Mouse (Mus musculus) embryonic facial prominence, embryonic 10.5 days (tissue): ENCODE data around the gene Abcc2. TPM values are rescaled to one million over a fixed set of nuclear protein-coding genes. Genes with fewer than 3 reads are reported as not detected.

ENCODE experiments used
- DNase-seq: peaks from one replicate; pipeline ENCODE4 v3.0.0-alpha.2; 2017; ENCODE audit warnings: low spot score
- H3K27ac ChIP-seq: fragments of 300-500 bp; sonication (generic); replicated peaks from 2 replicates; pipeline ENCODE4 v1.5.1; 2016; ENCODE audit warnings: mild to moderate bottlenecking
- H3K27me3 ChIP-seq: fragments of 300-500 bp; sonication (generic); replicated peaks from 2 replicates; pipeline ENCODE4 v1.6.1; 2016; ENCODE audit warnings: low read depth, mild to moderate bottlenecking; ENCODE audit not compliant: poor library complexity, severe bottlenecking
- H3K36me3 ChIP-seq: fragments of 300-500 bp; sonication (generic); replicated peaks from 2 replicates; pipeline ENCODE4 v1.6.1; 2016; ENCODE audit warnings: mild to moderate bottlenecking, moderate library complexity
- H3K4me1 ChIP-seq: fragments of 300-500 bp; sonication (generic); 2 replicates; pipeline ENCODE4 v1.6.1; 2016
- H3K4me3 ChIP-seq: fragments of 300-500 bp; sonication (generic); 2 replicates; pipeline ENCODE4 v1.5.1; 2016; ENCODE audit warnings: mild to moderate bottlenecking, moderate library complexity
- H3K9me3 ChIP-seq: fragments of 300-500 bp; sonication (generic); 2 replicates; pipeline ENCODE4 v1.6.1; 2016; ENCODE audit warnings: mild to moderate bottlenecking
- WGBS: fragments of 180-500 bp; shearing (Covaris S2); methylation state at CpG from one replicate; pipeline ENCODE4 v1.1.7; 2016; 5-methylcytosine and 5-hydroxymethylcytosine counted together
- polyA plus RNA-seq: library from polyadenylated mRNA; unstranded; fragments of >200 nt; fragmentation: Nextera tagmentation; extraction: Ambion mirVana; gene quantifications from 2 replicates; pipeline ENCODE4 v1.2.1, GENCODE M21; 2016

The Abcc2 gene
- polyA plus RNA-seq, 1 experiment from 2014 or later, result not detected

DNA sequence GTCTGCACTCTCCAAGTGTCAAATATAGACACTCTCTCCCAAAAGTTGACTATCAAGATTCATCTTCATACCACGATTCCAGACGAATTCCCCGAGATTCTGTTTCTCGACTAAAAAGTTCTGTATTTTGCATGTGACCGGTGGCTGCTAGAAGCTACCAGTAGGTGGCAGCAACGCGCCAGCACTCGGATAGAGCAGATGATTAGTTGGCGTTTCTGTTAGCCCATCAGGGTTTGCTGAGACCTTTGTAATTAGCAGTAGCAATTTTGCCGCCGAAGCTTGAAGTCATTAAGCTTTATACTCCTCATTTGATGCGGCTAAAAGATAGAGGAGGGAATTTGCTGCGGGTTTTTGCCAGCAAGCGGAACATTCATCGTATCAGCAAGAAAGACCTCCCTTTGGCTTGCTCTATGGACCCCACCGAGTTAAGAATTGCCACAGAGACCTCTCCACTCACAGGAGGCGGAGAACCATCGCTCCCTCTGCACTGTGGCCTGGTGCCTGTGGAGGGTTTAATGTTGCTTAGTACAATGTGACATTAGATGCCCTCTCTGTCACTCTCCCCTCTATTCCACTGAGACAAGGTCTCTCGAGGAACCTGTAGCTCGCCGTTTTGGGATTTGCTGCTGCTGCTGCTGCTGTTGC, 50.6 kb downstream of the Abcc2 start:
- H3K27me3 ChIP-seq, result no peaks in the 10 kb centered on the region
- no peak overlapping the region for H3K27ac ChIP-seq
- H3K4me1 ChIP-seq, result no peaks in the 10 kb centered on the region
- H3K4me3 ChIP-seq, result no peak overlapping the region
- DNase-seq, result peak; percentile 76
- no peaks in the 10 kb centered on the region for H3K9me3 ChIP-seq
- no peaks in the 10 kb centered on the region for H3K36me3 ChIP-seq
- 32% methylated on average over 21 of the region's 21 CpGs for WGBS

DNA sequence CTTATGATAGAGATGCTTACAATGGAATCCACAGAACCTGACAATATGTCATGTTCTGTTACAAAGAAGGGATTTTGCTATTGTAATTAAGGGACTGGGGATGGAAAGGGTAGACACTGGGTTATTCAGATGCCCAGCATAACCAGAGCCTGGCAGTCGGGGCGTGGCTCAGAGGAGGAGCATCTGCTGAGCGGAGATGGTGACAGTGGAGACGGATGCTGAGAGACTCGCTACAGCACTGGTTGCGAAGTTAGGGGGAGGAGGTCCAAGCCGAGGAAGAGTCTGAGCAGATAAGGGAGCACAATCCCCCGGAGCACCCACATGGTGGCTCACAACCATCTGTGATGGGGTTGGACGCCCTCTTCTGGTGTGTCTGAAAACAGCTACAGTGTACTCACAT, 61.2 kb downstream of the Abcc2 start:
- Histone ChIP-seq H3K27me3 (no peaks in the 10 kb centered on the region), H3K4me3 (no peak overlapping the region), H3K36me3 (peaks cover 35% of the 10 kb centered on the region), H3K27ac (no peak overlapping the region), H3K4me1 (peaks cover 18% of the 10 kb centered on the region), H3K9me3 (no peaks in the 10 kb centered on the region)
- 87% methylated on average over 9 of the region's 9 CpGs for WGBS
- DNase-seq, result no peak

DNA sequence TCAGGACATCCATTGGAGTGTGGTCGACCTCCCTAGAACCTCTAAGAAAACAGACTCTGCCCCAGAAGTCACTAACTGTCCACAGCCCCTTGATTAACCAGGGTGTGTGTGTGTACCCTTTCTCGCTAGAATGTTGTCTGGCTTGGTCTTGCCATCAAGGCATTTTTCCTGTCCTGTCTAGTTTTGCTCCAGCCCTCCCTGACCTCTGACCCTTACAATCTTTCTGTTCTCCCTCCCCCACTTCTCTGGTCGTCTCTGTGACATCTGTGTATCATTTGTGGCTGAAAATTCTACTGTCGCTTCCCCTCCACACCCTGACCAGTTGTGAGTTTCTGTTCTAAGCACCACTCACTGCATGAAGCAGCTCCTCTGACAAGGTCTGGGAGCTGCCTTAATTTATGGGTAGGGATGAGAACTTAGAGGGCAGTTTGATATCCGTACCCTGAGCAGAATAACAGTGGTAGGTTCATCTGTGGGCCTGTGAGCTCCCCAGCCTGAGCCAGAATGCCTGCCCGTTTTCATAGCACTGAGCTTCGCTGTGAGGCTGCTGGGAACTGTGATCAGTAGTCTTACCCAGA, 63.4 kb downstream of the Abcc2 start:
- Histone ChIP-seq H3K27me3 (no peaks in the 10 kb centered on the region), H3K27ac (peak overlapping the region; percentile 44; the same call in 1 of the 2 replicates), H3K4me1 (peaks cover 18% of the 10 kb centered on the region), H3K4me3 (no peak overlapping the region), H3K9me3 (no peaks in the 10 kb centered on the region), H3K36me3 (peaks cover 57% of the 10 kb centered on the region)
- 33% methylated on average over 7 of the region's 7 CpGs for WGBS
- DNase-seq, result peak; percentile 32

DNA sequence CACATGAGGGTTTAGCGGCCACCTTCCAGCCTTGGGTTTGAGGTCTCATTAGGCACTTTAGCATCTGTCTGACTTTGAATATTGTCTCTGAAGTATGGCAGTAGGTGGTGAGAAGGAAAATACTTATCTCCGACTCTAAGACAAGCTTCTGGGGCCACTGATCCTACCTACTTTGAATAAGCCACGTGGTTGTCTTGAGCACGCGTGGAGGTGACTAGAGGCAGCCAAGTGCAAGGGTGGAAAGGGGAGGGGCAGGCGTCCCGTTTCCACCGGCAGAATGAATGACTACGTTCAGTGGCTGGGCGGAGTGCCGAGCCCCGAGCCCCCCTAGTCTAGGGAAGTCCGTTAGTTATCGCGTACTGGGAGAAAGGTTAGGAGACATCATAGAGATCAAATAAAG, 65.1 kb downstream of the Abcc2 start:
- peaks cover 74% of the 10 kb centered on the region for H3K36me3 ChIP-seq

DNA sequence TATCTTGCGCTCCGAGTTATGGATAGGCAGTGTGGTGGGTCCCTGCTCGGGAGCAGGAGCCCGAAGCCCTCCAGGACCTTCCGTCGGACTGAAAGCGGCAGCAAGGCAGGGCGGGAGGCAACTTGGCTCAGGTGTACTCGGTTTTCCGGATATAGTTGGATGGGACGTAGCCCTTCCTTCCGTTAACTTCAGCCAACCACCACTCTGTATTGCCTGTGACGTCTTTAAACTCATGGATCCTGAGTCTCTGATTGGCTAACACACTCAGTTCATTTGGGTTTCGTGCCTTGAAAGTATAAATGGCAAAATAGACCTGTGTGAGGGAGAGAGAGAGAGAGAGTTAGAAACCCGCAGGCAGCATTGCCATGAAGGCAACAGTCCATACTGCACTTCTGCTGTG, 66.0 kb downstream of the Abcc2 start:
- Histone ChIP-seq H3K4me1 (peaks cover 18% of the 10 kb centered on the region), H3K9me3 (no peaks in the 10 kb centered on the region), H3K27me3 (no peaks in the 10 kb centered on the region), H3K27ac (no peak overlapping the region), H3K4me3 (no peak overlapping the region), H3K36me3 (peaks cover 81% of the 10 kb centered on the region)
- 96% methylated on average over 15 of the region's 15 CpGs for WGBS
- no peak for DNase-seq

More for the DNA sequence above, 65.1 kb downstream of the Abcc2 start:
- H3K27ac ChIP-seq, result no peak overlapping the region
- no peaks in the 10 kb centered on the region for H3K27me3 ChIP-seq
- 90% methylated on average over 15 of the region's 15 CpGs for WGBS
- H3K9me3 ChIP-seq, result no peaks in the 10 kb centered on the region
- peaks cover 18% of the 10 kb centered on the region for H3K4me1 ChIP-seq
- no peak overlapping the region for H3K4me3 ChIP-seq
- DNase-seq, result no peak

DNA sequence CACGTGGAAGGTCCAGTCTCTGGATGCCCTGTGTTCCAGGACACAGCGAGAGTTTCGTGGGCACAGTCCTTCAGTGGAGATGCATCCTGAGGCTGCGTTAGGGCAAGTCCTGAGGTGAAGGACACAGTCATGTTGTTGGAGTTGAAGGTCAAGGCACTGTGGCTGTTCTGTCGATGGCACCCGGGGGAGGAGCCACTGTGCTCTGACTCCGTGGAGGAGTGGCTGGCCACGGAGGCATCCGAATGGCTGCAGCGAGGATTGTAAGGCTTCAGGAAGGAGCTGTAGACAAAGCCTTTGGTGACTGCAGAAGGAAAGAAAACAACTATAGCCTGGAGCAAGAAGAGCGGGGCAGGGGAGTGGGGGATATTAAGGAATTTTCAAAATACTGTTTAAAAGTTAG, 68.0 kb downstream of the Abcc2 start:
- Histone ChIP-seq H3K4me1 (peaks cover 12% of the 10 kb centered on the region), H3K27ac (no peak overlapping the region), H3K9me3 (no peaks in the 10 kb centered on the region), H3K27me3 (no peaks in the 10 kb centered on the region), H3K4me3 (no peak overlapping the region), H3K36me3 (peaks cover 95% of the 10 kb centered on the region)
- 92% methylated on average over 11 of the region's 11 CpGs for WGBS
- DNase-seq, result no peak

DNA sequence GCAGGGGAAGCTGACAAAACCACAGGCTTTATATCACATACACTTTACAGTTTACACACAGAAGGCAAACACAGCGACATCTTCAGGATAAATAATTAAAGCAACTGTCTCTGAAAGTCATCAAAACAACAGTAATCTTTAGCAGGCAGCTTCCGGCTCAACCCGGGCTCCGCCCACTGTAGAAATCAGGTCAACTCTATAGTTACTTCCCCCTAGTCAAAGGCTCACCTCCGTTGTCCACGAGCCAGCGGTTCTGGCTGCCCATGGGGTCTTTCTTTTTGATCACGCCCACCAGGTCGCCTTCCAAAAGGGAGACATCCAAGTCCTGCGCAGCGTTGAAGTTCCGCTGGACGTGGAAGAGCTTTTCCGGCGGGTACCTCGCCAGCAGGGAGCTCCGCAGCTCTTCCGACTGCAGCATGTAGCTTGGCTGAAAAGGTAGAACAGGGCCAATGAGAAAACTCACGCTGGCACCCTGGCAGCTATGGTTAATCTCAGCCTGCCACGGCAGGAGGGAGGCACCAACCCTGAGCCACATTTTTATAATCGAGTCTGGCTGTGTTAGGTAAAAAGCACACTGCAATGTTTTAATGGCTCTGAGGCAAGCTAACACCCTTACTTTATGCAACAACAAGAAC, 70.1 kb downstream of the Abcc2 start:
- Histone ChIP-seq H3K27me3 (no peaks in the 10 kb centered on the region), H3K9me3 (no peaks in the 10 kb centered on the region), H3K4me3 (no peak overlapping the region), H3K4me1 (no peaks in the 10 kb centered on the region), H3K27ac (no peak overlapping the region), H3K36me3 (peaks cover 98% of the 10 kb centered on the region)
- DNase-seq, result no peak
- 87% methylated on average over 21 of the region's 21 CpGs for WGBS

DNA sequence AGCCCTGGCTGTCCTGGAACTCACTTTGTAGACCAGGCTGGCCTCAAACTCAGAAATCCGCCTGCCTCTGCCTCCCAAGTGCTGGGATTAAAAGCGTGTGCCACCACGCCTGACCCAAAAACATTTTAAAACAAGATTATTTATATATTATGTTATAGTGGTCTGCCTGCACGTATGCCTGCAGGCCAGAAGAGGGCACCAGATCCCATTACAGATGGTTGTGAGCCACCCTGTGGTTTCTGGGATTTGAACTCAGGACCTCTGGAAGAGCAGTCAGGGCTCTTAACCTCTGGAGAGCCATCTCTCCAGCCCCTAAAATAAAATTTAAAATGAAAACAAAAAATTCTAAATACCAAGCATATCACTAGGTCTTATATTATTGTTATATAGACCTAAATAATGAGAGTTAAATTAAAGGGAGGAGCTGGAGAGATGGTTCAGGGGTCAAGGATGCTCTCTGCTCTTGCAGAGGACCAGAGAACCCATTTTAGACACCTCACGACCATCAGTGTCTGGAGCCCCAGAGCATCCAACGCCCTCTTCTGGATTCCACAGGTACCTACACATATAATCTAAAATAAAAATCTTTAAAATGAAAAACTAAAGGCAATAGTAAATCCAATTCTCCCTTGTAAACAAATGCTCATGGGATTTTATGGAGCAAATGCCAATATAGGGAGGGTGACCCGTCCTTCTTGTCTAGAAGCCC, 71.0 kb downstream of the Abcc2 start:
- H3K27me3 ChIP-seq, result no peaks in the 10 kb centered on the region
- no peaks in the 10 kb centered on the region for H3K9me3 ChIP-seq
- no peak overlapping the region for H3K27ac ChIP-seq
- no peak for DNase-seq
- H3K4me3 ChIP-seq, result no peak overlapping the region
- H3K36me3 ChIP-seq, result peaks cover 97% of the 10 kb centered on the region
- 79% methylated on average over 7 of the region's 7 CpGs for WGBS
- no peaks in the 10 kb centered on the region for H3K4me1 ChIP-seq

DNA sequence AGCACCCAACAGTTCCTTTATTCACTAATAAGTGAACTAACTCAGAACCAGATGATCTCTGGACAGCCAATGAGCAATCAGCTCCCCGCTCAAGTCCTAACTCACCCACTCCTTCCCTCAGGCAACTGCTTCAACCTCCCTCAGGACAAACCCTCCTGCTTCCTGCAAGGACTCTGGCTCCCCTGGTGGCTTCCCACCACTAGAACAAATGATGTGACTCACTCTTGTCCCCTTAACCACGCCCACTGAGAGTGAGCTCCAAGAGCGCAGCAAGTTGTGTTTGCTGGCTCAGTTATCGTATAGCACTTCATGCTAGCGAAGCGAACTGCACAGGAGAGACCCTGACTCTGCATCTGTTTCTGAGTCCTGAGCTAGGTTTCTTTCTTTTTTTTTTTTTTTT, 75.4 kb downstream of the Abcc2 start:
- Histone ChIP-seq H3K9me3 (peaks cover 12% of the 10 kb centered on the region; the same call in 1 of the 2 replicates), H3K4me3 (no peak overlapping the region), H3K27ac (no peak overlapping the region), H3K27me3 (no peaks in the 10 kb centered on the region), H3K36me3 (peaks cover 97% of the 10 kb centered on the region), H3K4me1 (no peaks in the 10 kb centered on the region)
- no peak for DNase-seq
- 80% methylated on average over 6 of the region's 6 CpGs for WGBS

DNA sequence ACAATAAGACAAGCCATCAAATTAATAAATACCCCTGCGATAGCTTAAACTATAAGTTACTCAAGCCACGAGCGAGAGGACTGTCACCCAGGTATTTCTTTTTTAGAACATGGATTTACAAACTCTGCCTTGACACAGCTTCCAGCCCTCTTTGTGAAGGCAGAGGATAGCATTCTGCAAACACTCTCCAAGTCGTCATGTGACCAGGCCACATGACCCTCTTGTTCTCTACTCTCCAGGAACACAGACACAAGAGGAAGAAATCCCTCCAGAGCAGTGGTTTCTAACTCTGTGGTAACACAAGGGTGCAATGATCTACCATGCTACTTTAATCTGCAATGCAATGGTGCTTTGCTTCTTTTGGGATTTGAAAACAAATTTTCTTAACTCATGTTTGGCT, 88.4 kb downstream of the Abcc2 start:
- H3K4me1 ChIP-seq, result peaks cover 2% of the 10 kb centered on the region; the same call in 1 of the 2 replicates

DNA sequence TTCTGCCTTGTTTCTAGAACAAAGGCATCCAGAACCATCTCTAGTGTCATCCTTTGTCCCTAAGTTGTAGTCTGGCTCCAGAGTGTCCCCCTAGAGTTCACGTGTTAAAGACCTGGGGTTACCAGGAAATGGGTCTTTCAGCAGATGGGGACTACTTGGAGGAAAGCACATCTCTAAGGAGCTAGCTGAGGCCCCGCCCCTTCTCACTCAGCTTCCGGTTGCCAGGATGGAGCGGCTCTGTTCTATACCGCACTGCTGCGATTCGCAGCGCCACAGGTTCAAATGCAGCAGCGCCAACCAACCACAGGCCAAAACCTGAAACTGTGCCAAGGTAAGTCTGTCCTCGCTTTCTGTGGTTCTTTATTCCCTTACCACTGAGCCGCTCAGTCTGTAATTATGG, 92.4 kb downstream of the Abcc2 start:
- H3K36me3 ChIP-seq, result peaks cover 60% of the 10 kb centered on the region
- no peak overlapping the region for H3K4me3 ChIP-seq
- no peak for DNase-seq
- no peaks in the 10 kb centered on the region for H3K9me3 ChIP-seq
- 93% methylated on average over 11 of the region's 11 CpGs for WGBS
- no peak overlapping the region for H3K27ac ChIP-seq
- H3K4me1 ChIP-seq, result peaks cover 37% of the 10 kb centered on the region
- no peaks in the 10 kb centered on the region for H3K27me3 ChIP-seq

More for the DNA sequence above, 88.4 kb downstream of the Abcc2 start:
- Histone ChIP-seq H3K9me3 (no peaks in the 10 kb centered on the region), H3K27me3 (no peaks in the 10 kb centered on the region), H3K27ac (no peak overlapping the region), H3K36me3 (peaks cover 99% of the 10 kb centered on the region), H3K4me3 (no peak overlapping the region)
- WGBS, result 89% methylated on average over 4 of the region's 4 CpGs
- DNase-seq, result no peak

DNA sequence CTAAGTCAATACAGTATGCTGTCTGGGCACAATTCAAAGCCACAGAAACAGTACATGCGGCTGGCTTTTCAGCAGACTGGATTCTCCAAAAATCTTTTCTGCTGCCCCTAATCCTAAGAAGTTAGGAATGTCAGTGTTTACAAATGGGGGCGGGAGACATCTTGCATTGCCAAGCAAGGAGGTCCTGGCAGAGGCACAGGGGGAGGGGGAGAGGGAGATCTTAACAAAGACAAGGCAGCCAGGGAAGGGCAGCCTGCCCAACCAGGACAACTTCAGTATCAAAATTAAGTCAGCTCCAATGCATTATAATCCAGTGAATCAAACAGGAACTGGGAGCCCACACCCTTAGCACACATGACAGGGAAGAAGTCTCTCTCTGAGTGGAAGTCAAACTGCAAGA, 94.0 kb downstream of the Abcc2 start:
- no peaks in the 10 kb centered on the region for H3K9me3 ChIP-seq
- no peaks in the 10 kb centered on the region for H3K27me3 ChIP-seq
- no peak overlapping the region for H3K4me3 ChIP-seq
- peaks cover 51% of the 10 kb centered on the region for H3K4me1 ChIP-seq
- DNase-seq, result peak; percentile 41
- H3K27ac ChIP-seq, result no peak overlapping the region
- H3K36me3 ChIP-seq, result peaks cover 43% of the 10 kb centered on the region
- 22% methylated on average over 2 of the region's 2 CpGs for WGBS
